Mouse (Mus musculus): ENCODE measurements around the gene Wasf3. TPM values are rescaled to one million over a fixed set of nuclear protein-coding genes. Genes with fewer than 3 reads are reported as not detected.

Gene Wasf3
- total RNA-seq (2012; rRNA removed) (not detected in 2 replicates), polyA plus RNA-seq (2012; ENCODE audit: insufficient read depth in 1 of 2, insufficient read length in 2 of 2, low read depth in 1 of 2, low replicate concordance in 2 of 2, missing spikeins in 1 of 2) (not detected)

GRCm38 (mm10) chr5:146384935-146385591 is at the start of gene Wasf3:
TSS of gene Wasf3 (plus strand) at chr5:146384985.
- H3K4me1 ChIP-seq (ENCODE audit: control insufficient read depth in 1 of 2, insufficient read depth in 2 of 2, low read length in 2 of 2) = no peaks in the 10 kb centered on the region
- H3K36me3 ChIP-seq (ENCODE audit: control insufficient read depth in 1 of 2, insufficient read depth in 2 of 2, low read length in 2 of 2) = no peaks in the 10 kb centered on the region
- no peak within 1 kb of the TSS for H3K9ac ChIP-seq (ENCODE audit: control insufficient read depth, low read depth, low read length, poor library complexity, severe bottlenecking)
- H3K27me3 ChIP-seq (ENCODE audit: control insufficient read depth in 1 of 2, insufficient read depth in 2 of 2, low read length in 2 of 2) = no peaks in the 10 kb centered on the region
- H3K9me3 ChIP-seq (replicated peaks; ENCODE audit: insufficient read depth, low read length) = no peaks in the 10 kb centered on the region
- no peak within 1 kb of the TSS for H3K27ac ChIP-seq (ENCODE audit: control insufficient read depth, low read depth, low read length)
- no peak for DNase-seq (ENCODE audit: low read depth, low spot score)
- H3K79me2 ChIP-seq (ENCODE audit: control insufficient read depth, insufficient read depth, low read length, poor library complexity) = no peaks in the 10 kb centered on the region
- no peak within 1 kb of the TSS for H3K4me3 ChIP-seq (ENCODE audit: control insufficient read depth in 1 of 2, insufficient read depth in 1 of 2, low read depth in 2 of 2, low read length in 2 of 2)
- TF ChIP-seq TCF12 (IDR thresholded peaks at IDR 0.05; ENCODE audit: low read depth, low read length) (no peak), MYB (IDR thresholded peaks at IDR 0.05; ENCODE audit: low read depth, low read length) (no peak)

GRCm38 (mm10) chr5:146338064-146338463 is 46.7 kb upstream of the Wasf3 start:
- no peak overlapping the region for H3K4me3 ChIP-seq (ENCODE audit: control insufficient read depth in 1 of 2, insufficient read depth in 1 of 2, low read depth in 2 of 2, low read length in 2 of 2)
- H3K79me2 ChIP-seq (ENCODE audit: control insufficient read depth, insufficient read depth, low read length, poor library complexity) = no peaks in the 10 kb centered on the region
- no peak for TF ChIP-seq USF2 (IDR thresholded peaks at IDR 0.05; ENCODE audit: borderline replicate concordance in 1 of 2, insufficient read depth in 1 of 2, low read depth in 1 of 2, low read length in 2 of 2)
- TF ChIP-seq MXI1 (IDR thresholded peaks at IDR 0.05; ENCODE audit: low read depth, low read length) = no peak
- H3K9ac ChIP-seq (ENCODE audit: control insufficient read depth, low read depth, low read length, poor library complexity, severe bottlenecking) = no peak overlapping the region
- no peaks in the 10 kb centered on the region for H3K4me1 ChIP-seq (ENCODE audit: control insufficient read depth in 1 of 2, insufficient read depth in 2 of 2, low read length in 2 of 2)
- DNase-seq (ENCODE audit: low read depth, low spot score) = no peak
- H3K27ac ChIP-seq (ENCODE audit: control insufficient read depth, low read depth, low read length) = no peak overlapping the region
- no peaks in the 10 kb centered on the region for H3K27me3 ChIP-seq (ENCODE audit: control insufficient read depth in 1 of 2, insufficient read depth in 2 of 2, low read length in 2 of 2)
- H3K9me3 ChIP-seq (replicated peaks; ENCODE audit: insufficient read depth, low read length) = no peaks in the 10 kb centered on the region
- H3K36me3 ChIP-seq (ENCODE audit: control insufficient read depth in 1 of 2, insufficient read depth in 2 of 2, low read length in 2 of 2) = no peaks in the 10 kb centered on the region

GRCm38 (mm10) chr5:146340037-146340436 is 44.7 kb upstream of the Wasf3 start:
- no peak overlapping the region for H3K9ac ChIP-seq (ENCODE audit: control insufficient read depth, low read depth, low read length, poor library complexity, severe bottlenecking)
- no peak overlapping the region for H3K4me3 ChIP-seq (ENCODE audit: control insufficient read depth in 1 of 2, insufficient read depth in 1 of 2, low read depth in 2 of 2, low read length in 2 of 2)
- H3K4me1 ChIP-seq (ENCODE audit: control insufficient read depth in 1 of 2, insufficient read depth in 2 of 2, low read length in 2 of 2) = no peaks in the 10 kb centered on the region
- no peak for DNase-seq (ENCODE audit: low read depth, low spot score)
- no peaks in the 10 kb centered on the region for H3K36me3 ChIP-seq (ENCODE audit: control insufficient read depth in 1 of 2, insufficient read depth in 2 of 2, low read length in 2 of 2)
- TF ChIP-seq BHLHE40 (IDR thresholded peaks at IDR 0.05; ENCODE audit: borderline replicate concordance, low read depth, low read length) (no peak), EP300 (IDR thresholded peaks at IDR 0.05; ENCODE audit: low read depth in 1 of 2, low read length in 2 of 2) (no peak), CHD2 (IDR thresholded peaks at IDR 0.05; ENCODE audit: low read length) (no peak), POLR2A (IDR thresholded peaks at IDR 0.05; ENCODE audit: control insufficient read depth in 1 of 2, insufficient read depth in 1 of 2, low read depth in 1 of 2, low read length in 2 of 2, poor library complexity in 1 of 2) (no peak), POLR2AphosphoS2 (IDR thresholded peaks at IDR 0.05; ENCODE audit: low read length) (no peak), CHD1 (IDR thresholded peaks at IDR 0.05; ENCODE audit: low read depth, low read length) (no peak), MAFK (IDR thresholded peaks at IDR 0.05; ENCODE audit: borderline replicate concordance, low read depth, low read length) (no peak), MYC (IDR thresholded peaks at IDR 0.05; ENCODE audit: low read depth, low read length) (no peak), RAD21 (IDR thresholded peaks at IDR 0.05; ENCODE audit: low read depth, low read length) (no peak), MEF2A (IDR thresholded peaks at IDR 0.05; ENCODE audit: extremely low read depth, insufficient replicate concordance, low read depth, low read length, poor library complexity, severe bottlenecking) (no peak), JUND (IDR thresholded peaks at IDR 0.05; ENCODE audit: low read depth, low read length) (no peak)
- no peaks in the 10 kb centered on the region for H3K79me2 ChIP-seq (ENCODE audit: control insufficient read depth, insufficient read depth, low read length, poor library complexity)
- no peak overlapping the region for H3K27ac ChIP-seq (ENCODE audit: control insufficient read depth, low read depth, low read length)
- no peaks in the 10 kb centered on the region for H3K9me3 ChIP-seq (replicated peaks; ENCODE audit: insufficient read depth, low read length)
- H3K27me3 ChIP-seq (ENCODE audit: control insufficient read depth in 1 of 2, insufficient read depth in 2 of 2, low read length in 2 of 2) = no peaks in the 10 kb centered on the region
